Mouse (Mus musculus) spleen, adult 12 weeks (tissue): ENCODE measurements around the gene Tmsb10.

Experiments used
- DNase-seq: peaks from one replicate; pipeline ENCODE4 v3.0.0; 2022; ENCODE audit warnings: low spot score

Gene Tmsb10

GRCm38 (mm10) chr6:72956199-72957092 is 2.1 kb downstream of the Tmsb10 start:
- peak; percentile 35 for DNase-seq

- DNase-seq, result no peak
Observed at GRCm38 (mm10) chr6:72955517-72956198, 2.9 kb downstream of the Tmsb10 start.

GRCm38 (mm10) chr6:72954786-72955185 is 3.8 kb downstream of the Tmsb10 start:
- peak; percentile 29 for DNase-seq

GRCm38 (mm10) chr6:72952967-72953366 is 5.6 kb downstream of the Tmsb10 start:
- DNase-seq, result no peak

GRCm38 (mm10) chr6:72952221-72952620 is 6.3 kb downstream of the Tmsb10 start:
- DNase-seq, result no peak

- DNase-seq, result no peak
Observed at GRCm38 (mm10) chr6:72949161-72949756, 9.3 kb downstream of the Tmsb10 start.

- no peak for DNase-seq
Observed at GRCm38 (mm10) chr6:72948392-72948791, 10.2 kb downstream of the Tmsb10 start.

- DNase-seq, result no peak
Observed at GRCm38 (mm10) chr6:72947960-72948359, 10.6 kb downstream of the Tmsb10 start.

- peak; percentile 35 for DNase-seq
Observed at GRCm38 (mm10) chr6:72940493-72940892, 18.1 kb downstream of the Tmsb10 start.

GRCm38 (mm10) chr6:72937859-72938258 is 20.7 kb downstream of the Tmsb10 start:
- no peak for DNase-seq

- DNase-seq, result no peak
Observed at GRCm38 (mm10) chr6:72937430-72937829, 21.1 kb downstream of the Tmsb10 start.

GRCm38 (mm10) chr6:72932955-72933354 is 25.6 kb downstream of the Tmsb10 start:
- no peak for DNase-seq

GRCm38 (mm10) chr6:72931533-72931932 is 27.0 kb downstream of the Tmsb10 start:
- DNase-seq, result no peak

GRCm38 (mm10) chr6:72929795-72930398 is 28.7 kb downstream of the Tmsb10 start:
- DNase-seq, result no peak

GRCm38 (mm10) chr6:72926755-72927482 is 31.6 kb downstream of the Tmsb10 start:
- DNase-seq, result no peak

- no peak for DNase-seq
Observed at GRCm38 (mm10) chr6:72926031-72926430, 32.5 kb downstream of the Tmsb10 start.

- no peak for DNase-seq
Observed at GRCm38 (mm10) chr6:72923381-72923780, 35.2 kb downstream of the Tmsb10 start.

- no peak for DNase-seq
Observed at GRCm38 (mm10) chr6:72921081-72921480, 37.5 kb downstream of the Tmsb10 start.

GRCm38 (mm10) chr6:72918510-72919033 is 40.0 kb downstream of the Tmsb10 start:
- DNase-seq, result no peak

- no peak for DNase-seq
Observed at GRCm38 (mm10) chr6:72916330-72916729, 42.2 kb downstream of the Tmsb10 start.

- DNase-seq, result no peak
Observed at GRCm38 (mm10) chr6:72914087-72914749, 44.3 kb downstream of the Tmsb10 start.
